Mouse (Mus musculus): ENCODE measurements at regions not wholly inside any gene's neighbourhood (a gene's known extent, or its start where the extent isn't known, plus 50 kb on each side); places are given as distances from the start of the nearest gene placed in this dataset.

- no peaks in the 10 kb centered on the region for H3K36me3 ChIP-seq (ENCODE audit: control insufficient read depth, insufficient read depth, low read length)
- H3K27me3 ChIP-seq (ENCODE audit: control insufficient read depth, insufficient read depth, low read length), result no peaks in the 10 kb centered on the region
- DNase-seq (ENCODE audit: low spot score) (peak; percentile 63), ATAC-seq (ENCODE audit: insufficient read depth, low FRiP score, low TSS enrichment) (no peak)
- H3K4me1 ChIP-seq (ENCODE audit: control insufficient read depth, insufficient read depth, low read length), result peaks cover 4% of the 10 kb centered on the region; the same call in 1 of the 2 replicates
- H3K4me2 ChIP-seq (ENCODE audit: low read depth), result no peak overlapping the region
- H3K9ac ChIP-seq (ENCODE audit: low read length), result no peak overlapping the region
- H3K9me3 ChIP-seq (ENCODE audit: control insufficient read depth, low read length), result no peaks in the 10 kb centered on the region
- no peak overlapping the region for H3K4me3 ChIP-seq (ENCODE audit: low read depth, low read length)
- 36% methylated on average over 6 of the region's 6 CpGs for WGBS
- H3K27ac ChIP-seq (ENCODE audit: low read depth, low read length), result no peak overlapping the region
Observed at GRCm38 (mm10) chr9:63862427-63862826, 104.6 kb upstream of the Smad3 start.

DNA sequence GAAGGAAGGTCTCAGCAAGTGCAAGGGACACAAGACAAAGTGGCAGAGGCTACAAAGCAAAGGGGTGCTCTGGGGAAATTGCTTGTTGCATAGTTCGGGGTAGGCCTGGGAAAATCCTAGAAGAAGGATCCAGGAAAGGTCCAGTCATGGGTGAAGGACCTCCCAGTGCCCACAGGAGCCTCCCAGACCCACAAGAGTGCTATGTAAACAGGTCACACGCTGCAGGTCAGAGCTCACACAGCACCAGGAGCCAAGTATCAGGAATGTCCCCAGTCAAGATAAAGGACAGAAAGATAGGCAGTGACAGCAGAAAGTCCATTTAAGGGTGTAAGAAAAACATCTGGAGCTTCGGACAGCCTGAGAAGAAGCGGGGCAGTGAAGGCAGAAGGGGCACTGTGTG is 103.6 kb upstream of the Smad3 start:
- Histone ChIP-seq H3K36me3 (ENCODE audit: control insufficient read depth, insufficient read depth, low read length) (no peaks in the 10 kb centered on the region), H3K27me3 (ENCODE audit: control insufficient read depth, insufficient read depth, low read length) (no peaks in the 10 kb centered on the region), H3K27ac (ENCODE audit: low read depth, low read length) (no peak overlapping the region), H3K9ac (ENCODE audit: low read length) (no peak overlapping the region), H3K4me2 (ENCODE audit: low read depth) (no peak overlapping the region), H3K4me3 (ENCODE audit: low read depth, low read length) (no peak overlapping the region), H3K4me1 (ENCODE audit: control insufficient read depth, insufficient read depth, low read length) (peaks cover 4% of the 10 kb centered on the region; the same call in 1 of the 2 replicates), H3K9me3 (ENCODE audit: control insufficient read depth, low read length) (no peaks in the 10 kb centered on the region)
- WGBS, result 86% methylated on average over 4 of the region's 4 CpGs
- no peak for ATAC-seq (ENCODE audit: insufficient read depth, low FRiP score, low TSS enrichment)
- DNase-seq (ENCODE audit: low spot score), result no peak

GRCm38 (mm10) chr9:63860196-63860595 is 102.4 kb upstream of the Smad3 start:
- Histone ChIP-seq H3K4me1 (ENCODE audit: control insufficient read depth, insufficient read depth, low read length) (peaks cover 4% of the 10 kb centered on the region; the same call in 1 of the 2 replicates), H3K27ac (ENCODE audit: low read depth, low read length) (no peak overlapping the region), H3K27me3 (ENCODE audit: control insufficient read depth, insufficient read depth, low read length) (no peaks in the 10 kb centered on the region), H3K9ac (ENCODE audit: low read length) (no peak overlapping the region), H3K4me2 (ENCODE audit: low read depth) (no peak overlapping the region), H3K36me3 (ENCODE audit: control insufficient read depth, insufficient read depth, low read length) (no peaks in the 10 kb centered on the region), H3K9me3 (ENCODE audit: control insufficient read depth, low read length) (no peaks in the 10 kb centered on the region), H3K4me3 (ENCODE audit: low read depth, low read length) (no peak overlapping the region)
- DNase-seq (ENCODE audit: low spot score) (no peak), ATAC-seq (ENCODE audit: insufficient read depth, low FRiP score, low TSS enrichment) (no peak)
- WGBS, result 93% methylated on average over 2 of the region's 2 CpGs

DNA sequence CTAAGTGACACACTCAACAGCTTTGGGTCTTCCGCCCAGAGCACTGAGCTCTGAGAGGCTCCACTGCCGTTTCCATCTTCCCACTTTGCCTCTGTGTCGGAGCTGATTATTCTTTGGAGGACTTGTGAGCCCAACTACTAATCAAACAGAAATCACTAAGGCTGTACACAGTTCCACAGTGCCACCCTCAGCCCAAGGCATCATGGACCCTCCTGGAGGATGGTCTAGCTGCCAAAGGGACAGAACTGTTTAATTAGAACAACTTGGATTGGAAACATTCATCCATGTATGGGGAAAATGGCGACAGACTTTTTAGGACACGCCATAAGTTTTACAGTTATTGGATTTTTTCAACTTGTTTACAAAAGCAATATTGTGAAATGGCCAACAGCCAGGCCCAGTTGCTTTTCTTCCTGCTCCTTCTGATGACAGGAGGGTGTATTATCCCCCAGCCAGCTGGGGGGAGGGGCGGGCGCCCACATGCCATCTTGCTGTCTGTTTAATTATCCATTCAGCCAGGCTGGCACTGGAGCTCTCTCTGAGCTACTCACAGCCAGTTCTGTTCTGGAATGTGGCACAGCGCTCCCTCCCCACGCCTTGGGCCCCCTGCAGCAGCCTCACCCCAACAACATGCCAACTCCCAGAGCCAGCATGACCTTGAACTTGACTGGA is 98.4 kb upstream of the Smad3 start:
- no peaks in the 10 kb centered on the region for H3K36me3 ChIP-seq (ENCODE audit: control insufficient read depth, insufficient read depth, low read length)
- WGBS, result 75% methylated on average over 9 of the region's 9 CpGs
- ATAC-seq (ENCODE audit: insufficient read depth, low FRiP score, low TSS enrichment), result no peak

DNA sequence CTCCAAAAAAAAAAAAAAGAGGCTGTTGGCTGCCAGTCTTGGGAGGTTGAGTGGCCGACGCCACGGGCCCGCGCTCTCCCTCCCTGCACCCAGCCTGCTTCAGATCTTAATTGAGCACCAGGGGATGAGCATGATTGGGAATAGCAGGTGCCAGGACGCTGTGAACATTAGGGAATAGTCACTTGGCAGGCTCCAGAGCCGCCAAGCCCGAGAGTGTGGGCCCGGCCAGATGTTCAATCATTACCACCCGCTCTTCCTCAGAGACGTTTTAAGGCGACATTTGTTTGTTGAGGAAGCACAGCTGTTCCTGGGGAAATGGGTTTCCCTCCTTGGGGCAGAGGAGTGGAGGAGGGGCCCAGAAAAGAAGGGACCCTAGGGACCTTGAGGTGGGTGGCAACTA is 94.0 kb upstream of the Smad3 start:
- no peak for ATAC-seq (ENCODE audit: insufficient read depth, low FRiP score, low TSS enrichment)
- Histone ChIP-seq H3K27me3 (ENCODE audit: control insufficient read depth, insufficient read depth, low read length) (no peaks in the 10 kb centered on the region), H3K4me3 (ENCODE audit: low read depth, low read length) (no peak overlapping the region), H3K9ac (ENCODE audit: low read length) (no peak overlapping the region), H3K4me1 (ENCODE audit: control insufficient read depth, insufficient read depth, low read length) (no peaks in the 10 kb centered on the region), H3K27ac (ENCODE audit: low read depth, low read length) (no peak overlapping the region), H3K9me3 (ENCODE audit: control insufficient read depth, low read length) (0 out of 2 replicates have a peak, but pooled peaks cover 3% of the 10 kb centered on the region), H3K36me3 (ENCODE audit: control insufficient read depth, insufficient read depth, low read length) (no peaks in the 10 kb centered on the region), H3K4me2 (ENCODE audit: low read depth) (no peak overlapping the region)
- no peak for DNase-seq (ENCODE audit: low spot score)
- WGBS, result 67% methylated on average over 12 of the region's 12 CpGs

More for the DNA sequence above, 98.4 kb upstream of the Smad3 start:
- no peak for DNase-seq (ENCODE audit: low spot score)
- Histone ChIP-seq H3K27ac (ENCODE audit: low read depth, low read length) (no peak overlapping the region), H3K4me2 (ENCODE audit: low read depth) (no peak overlapping the region), H3K27me3 (ENCODE audit: control insufficient read depth, insufficient read depth, low read length) (no peaks in the 10 kb centered on the region), H3K9me3 (ENCODE audit: control insufficient read depth, low read length) (no peaks in the 10 kb centered on the region), H3K9ac (ENCODE audit: low read length) (no peak overlapping the region), H3K4me3 (ENCODE audit: low read depth, low read length) (no peak overlapping the region), H3K4me1 (ENCODE audit: control insufficient read depth, insufficient read depth, low read length) (no peaks in the 10 kb centered on the region)

- ATAC-seq (ENCODE audit: insufficient read depth, low FRiP score, low TSS enrichment), result no peak
- no peaks in the 10 kb centered on the region for H3K4me1 ChIP-seq (ENCODE audit: control insufficient read depth, insufficient read depth, low read length)
- 0 out of 2 replicates have a peak, but pooled peaks cover 3% of the 10 kb centered on the region for H3K9me3 ChIP-seq (ENCODE audit: control insufficient read depth, low read length)
- 73% methylated on average over 2 of the region's 2 CpGs for WGBS
- no peak overlapping the region for H3K4me2 ChIP-seq (ENCODE audit: low read depth)
- no peak overlapping the region for H3K9ac ChIP-seq (ENCODE audit: low read length)
- DNase-seq (ENCODE audit: low spot score), result no peak
- no peak overlapping the region for H3K27ac ChIP-seq (ENCODE audit: low read depth, low read length)
- H3K27me3 ChIP-seq (ENCODE audit: control insufficient read depth, insufficient read depth, low read length), result no peaks in the 10 kb centered on the region
- no peak overlapping the region for H3K4me3 ChIP-seq (ENCODE audit: low read depth, low read length)
- no peaks in the 10 kb centered on the region for H3K36me3 ChIP-seq (ENCODE audit: control insufficient read depth, insufficient read depth, low read length)
Observed at GRCm38 (mm10) chr9:63850316-63850693, 92.5 kb upstream of the Smad3 start.

DNA sequence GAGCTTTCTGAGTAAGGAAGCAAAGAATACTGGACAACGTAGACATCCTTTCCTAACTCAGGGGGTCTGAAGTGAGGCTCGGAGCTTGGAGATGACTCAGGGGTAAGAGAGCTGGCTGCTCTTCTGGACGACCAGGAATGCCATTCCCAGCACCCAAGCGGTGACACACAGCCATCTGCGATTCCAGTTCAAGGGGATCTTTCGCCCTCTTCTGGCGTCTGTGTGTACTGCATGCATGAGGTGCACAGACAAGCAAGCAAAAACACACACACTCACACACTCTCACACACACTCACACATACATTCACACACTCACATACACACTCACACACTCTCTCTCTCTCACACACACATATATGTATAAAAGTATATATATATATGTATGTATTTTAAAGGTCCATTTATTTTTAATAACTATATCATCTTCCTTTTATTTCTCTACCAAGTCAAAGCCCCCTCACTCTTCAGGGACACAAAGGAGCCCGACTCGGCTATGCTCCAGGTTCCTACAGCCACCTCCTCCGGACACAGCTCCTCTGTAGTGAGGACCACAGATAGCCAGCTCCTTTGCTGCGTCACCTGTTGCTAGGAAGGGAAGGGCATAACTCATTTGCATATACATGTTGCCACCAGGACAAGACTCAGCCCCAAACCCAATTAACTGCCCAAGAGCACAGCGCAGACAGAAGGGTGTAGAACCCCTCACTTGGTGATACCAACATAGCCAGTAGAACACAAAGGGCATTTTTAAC is 91.9 kb upstream of the Smad3 start:
- Histone ChIP-seq H3K4me1 (ENCODE audit: control insufficient read depth, insufficient read depth, low read length) (no peaks in the 10 kb centered on the region), H3K27ac (ENCODE audit: low read depth, low read length) (no peak overlapping the region), H3K27me3 (ENCODE audit: control insufficient read depth, insufficient read depth, low read length) (no peaks in the 10 kb centered on the region), H3K9ac (ENCODE audit: low read length) (no peak overlapping the region), H3K36me3 (ENCODE audit: control insufficient read depth, insufficient read depth, low read length) (no peaks in the 10 kb centered on the region), H3K4me3 (ENCODE audit: low read depth, low read length) (no peak overlapping the region), H3K9me3 (ENCODE audit: control insufficient read depth, low read length) (0 out of 2 replicates have a peak, but pooled peaks cover 3% of the 10 kb centered on the region), H3K4me2 (ENCODE audit: low read depth) (no peak overlapping the region)
- 75% methylated on average over 12 of the region's 12 CpGs for WGBS
- DNase-seq (ENCODE audit: low spot score) (no peak), ATAC-seq (ENCODE audit: insufficient read depth, low FRiP score, low TSS enrichment) (no peak)

GRCm38 (mm10) chr9:63843883-63844485 is 86.2 kb upstream of the Smad3 start:
- H3K9ac ChIP-seq (ENCODE audit: low read length), result no peak overlapping the region
- WGBS, result 34% methylated on average over 10 of the region's 10 CpGs

More at GRCm38 (mm10) chr9:63843883-63844485, 86.2 kb upstream of the Smad3 start:
- H3K27ac ChIP-seq (ENCODE audit: low read depth, low read length), result no peak overlapping the region
- no peaks in the 10 kb centered on the region for H3K36me3 ChIP-seq (ENCODE audit: control insufficient read depth, insufficient read depth, low read length)
- no peaks in the 10 kb centered on the region for H3K27me3 ChIP-seq (ENCODE audit: control insufficient read depth, insufficient read depth, low read length)
- ATAC-seq (ENCODE audit: insufficient read depth, low FRiP score, low TSS enrichment) (no peak), DNase-seq (ENCODE audit: low spot score) (peak; percentile 82)
- no peaks in the 10 kb centered on the region for H3K4me1 ChIP-seq (ENCODE audit: control insufficient read depth, insufficient read depth, low read length)
- no peaks in the 10 kb centered on the region for H3K9me3 ChIP-seq (ENCODE audit: control insufficient read depth, low read length)
- no peak overlapping the region for H3K4me3 ChIP-seq (ENCODE audit: low read depth, low read length)
- H3K4me2 ChIP-seq (ENCODE audit: low read depth), result no peak overlapping the region
